Mouse (Mus musculus): ENCODE measurements around the gene 1500011B03Rik. TPM values are rescaled to one million over a fixed set of nuclear protein-coding genes. Genes with fewer than 3 reads are reported as not detected.

The 1500011B03Rik gene
- polyA plus RNA-seq, 1 experiment from 2014 or later = 250 TPM

DNA sequence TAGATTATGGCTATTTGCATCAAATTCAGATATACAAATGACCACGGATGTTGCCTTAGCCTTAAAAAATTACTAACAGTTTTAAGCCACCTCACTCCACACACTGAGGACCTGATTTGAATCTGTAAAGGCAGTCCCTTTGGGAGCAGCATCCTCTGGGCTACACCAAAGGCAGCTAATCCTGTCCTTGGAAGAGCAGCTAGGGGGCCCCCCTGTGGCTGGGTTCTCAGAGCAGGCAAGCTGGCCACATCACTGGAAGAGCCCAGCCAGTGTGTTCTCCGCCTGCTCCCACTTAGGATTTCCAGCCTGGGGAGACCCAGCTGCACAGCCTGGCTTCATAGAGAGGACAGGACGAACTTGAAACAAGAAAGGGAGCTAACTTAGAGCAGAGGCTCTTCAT lies 18.3 kb downstream of the 1500011B03Rik start:
- H3K27me3 ChIP-seq (replicated peaks; ENCODE audit: control insufficient read depth, insufficient read depth, low read length) = no peaks in the 10 kb centered on the region
- H3K9me3 ChIP-seq (ENCODE audit: control insufficient read depth, low read length) = no peaks in the 10 kb centered on the region
- no peak overlapping the region for H3K4me2 ChIP-seq (ENCODE audit: low read length)
- H3K4me1 ChIP-seq (replicated peaks; ENCODE audit: control insufficient read depth, insufficient read depth, low read length) = no peaks in the 10 kb centered on the region; the same call in 1 of the 2 replicates
- no peak overlapping the region for H3K27ac ChIP-seq (ENCODE audit: low read length)
- no peak overlapping the region for H3K4me3 ChIP-seq (replicated peaks; ENCODE audit: low read length)
- no peak for ATAC-seq
- peaks cover 40% of the 10 kb centered on the region for H3K36me3 ChIP-seq (ENCODE audit: control insufficient read depth, insufficient read depth)
- no peak overlapping the region for H3K9ac ChIP-seq (replicated peaks; ENCODE audit: low read depth, low read length)
- WGBS = 29% methylated on average over 3 of the region's 3 CpGs

DNA sequence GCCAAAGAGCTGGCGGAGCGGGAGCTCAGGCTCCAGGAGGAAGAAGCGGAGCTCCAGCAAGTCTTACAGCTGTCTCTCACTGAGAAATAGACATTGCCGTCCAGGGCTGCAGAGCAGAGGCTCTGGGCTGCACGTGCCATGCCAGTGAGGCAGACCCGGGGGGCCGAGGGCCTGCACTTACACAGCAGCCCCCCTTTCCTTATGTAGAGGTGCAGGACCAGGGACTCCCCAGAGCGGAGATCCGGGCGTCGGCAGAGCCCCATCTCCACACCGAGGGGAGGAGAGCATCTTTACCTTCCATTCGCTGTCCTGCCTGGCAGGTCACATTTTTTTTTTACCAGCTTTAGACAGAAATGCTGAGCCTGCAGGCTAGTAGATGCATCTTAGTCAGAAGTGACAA lies 18.9 kb downstream of the 1500011B03Rik start:
- ATAC-seq = no peak
- H3K4me3 ChIP-seq (replicated peaks; ENCODE audit: low read length) = no peak overlapping the region
- H3K27me3 ChIP-seq (replicated peaks; ENCODE audit: control insufficient read depth, insufficient read depth, low read length) = no peaks in the 10 kb centered on the region
- H3K9me3 ChIP-seq (ENCODE audit: control insufficient read depth, low read length) = no peaks in the 10 kb centered on the region
- WGBS = 78% methylated on average over 11 of the region's 13 CpGs
- H3K9ac ChIP-seq (replicated peaks; ENCODE audit: low read depth, low read length) = no peak overlapping the region
- no peaks in the 10 kb centered on the region for H3K4me1 ChIP-seq (replicated peaks; ENCODE audit: control insufficient read depth, insufficient read depth, low read length)
- H3K36me3 ChIP-seq (ENCODE audit: control insufficient read depth, insufficient read depth) = peaks cover 42% of the 10 kb centered on the region
- no peak overlapping the region for H3K4me2 ChIP-seq (ENCODE audit: low read length)
- no peak overlapping the region for H3K27ac ChIP-seq (ENCODE audit: low read length)

DNA sequence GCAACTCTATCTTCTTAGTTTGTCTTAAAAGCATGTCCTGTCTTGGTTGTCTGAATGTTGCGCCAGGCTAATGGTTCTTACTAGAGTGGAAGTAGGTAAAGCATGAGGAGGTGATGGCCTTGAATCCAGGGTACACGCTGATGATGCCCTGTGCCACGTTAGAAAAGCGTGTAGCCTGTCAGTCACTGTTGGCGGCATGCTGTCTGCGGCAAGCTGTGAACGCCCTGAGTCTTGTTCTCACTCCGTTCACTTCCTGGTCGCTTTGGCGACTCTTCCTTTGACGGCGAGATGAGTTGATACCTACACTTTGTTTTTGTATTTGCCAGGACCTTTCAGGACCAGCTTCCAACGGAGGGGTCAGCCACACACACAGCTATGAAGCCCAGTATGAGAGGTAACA lies 20.0 kb downstream of the 1500011B03Rik start:
- no peak for ATAC-seq
- no peaks in the 10 kb centered on the region for H3K4me1 ChIP-seq (replicated peaks; ENCODE audit: control insufficient read depth, insufficient read depth, low read length)
- WGBS = 91% methylated on average over 13 of the region's 13 CpGs

GRCm38 (mm10) chr5:114801841-114802240 lies 21.4 kb downstream of the 1500011B03Rik start:
- WGBS = 82% methylated on average over 6 of the region's 6 CpGs
- no peak overlapping the region for H3K9ac ChIP-seq (replicated peaks; ENCODE audit: low read depth, low read length)
- no peak overlapping the region for H3K4me2 ChIP-seq (ENCODE audit: low read length)
- no peaks in the 10 kb centered on the region for H3K27me3 ChIP-seq (replicated peaks; ENCODE audit: control insufficient read depth, insufficient read depth, low read length)
- H3K27ac ChIP-seq (ENCODE audit: low read length) = no peak overlapping the region
- H3K36me3 ChIP-seq (ENCODE audit: control insufficient read depth, insufficient read depth) = peaks cover 40% of the 10 kb centered on the region
- H3K9me3 ChIP-seq (ENCODE audit: control insufficient read depth, low read length) = no peaks in the 10 kb centered on the region
- no peak for ATAC-seq
- H3K4me3 ChIP-seq (replicated peaks; ENCODE audit: low read length) = no peak overlapping the region
- H3K4me1 ChIP-seq (replicated peaks; ENCODE audit: control insufficient read depth, insufficient read depth, low read length) = peaks cover 3% of the 10 kb centered on the region; the same call in 1 of the 2 replicates

More for the DNA sequence above, 20.0 kb downstream of the 1500011B03Rik start:
- Histone ChIP-seq H3K9ac (replicated peaks; ENCODE audit: low read depth, low read length) (no peak overlapping the region), H3K9me3 (ENCODE audit: control insufficient read depth, low read length) (no peaks in the 10 kb centered on the region), H3K36me3 (ENCODE audit: control insufficient read depth, insufficient read depth) (peaks cover 39% of the 10 kb centered on the region), H3K4me3 (replicated peaks; ENCODE audit: low read length) (no peak overlapping the region), H3K27ac (ENCODE audit: low read length) (no peak overlapping the region), H3K4me2 (ENCODE audit: low read length) (no peak overlapping the region), H3K27me3 (replicated peaks; ENCODE audit: control insufficient read depth, insufficient read depth, low read length) (no peaks in the 10 kb centered on the region)

DNA sequence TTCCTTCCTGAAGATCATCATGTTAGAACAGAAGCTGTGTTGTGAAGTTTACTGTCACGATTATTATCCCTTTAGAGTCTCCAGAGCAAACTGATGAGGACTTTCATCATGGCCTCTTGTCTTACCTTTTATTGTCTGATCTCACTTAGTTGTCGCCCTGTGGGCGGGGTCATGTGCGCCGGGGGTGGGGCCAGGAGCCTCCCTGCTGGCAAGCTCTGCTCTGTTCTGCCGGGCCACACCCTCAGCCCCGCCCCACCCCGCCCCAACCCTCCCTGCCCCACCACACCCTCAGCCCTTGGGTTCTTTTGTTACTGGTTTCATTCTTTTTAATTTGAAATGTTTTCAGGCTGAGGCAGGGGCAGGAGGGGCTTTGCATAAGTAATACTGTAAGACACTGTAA lies 22.2 kb downstream of the 1500011B03Rik start:
- ATAC-seq = no peak
- H3K4me3 ChIP-seq (replicated peaks; ENCODE audit: low read length) = no peak overlapping the region
- H3K9ac ChIP-seq (replicated peaks; ENCODE audit: low read depth, low read length) = no peak overlapping the region
- no peaks in the 10 kb centered on the region for H3K27me3 ChIP-seq (replicated peaks; ENCODE audit: control insufficient read depth, insufficient read depth, low read length)
- no peak overlapping the region for H3K27ac ChIP-seq (ENCODE audit: low read length)
- peaks cover 10% of the 10 kb centered on the region for H3K4me1 ChIP-seq (replicated peaks; ENCODE audit: control insufficient read depth, insufficient read depth, low read length)
- H3K4me2 ChIP-seq (ENCODE audit: low read length) = no peak overlapping the region
- H3K9me3 ChIP-seq (ENCODE audit: control insufficient read depth, low read length) = no peaks in the 10 kb centered on the region
- 14% methylated on average over 8 of the region's 8 CpGs for WGBS
- peaks cover 37% of the 10 kb centered on the region for H3K36me3 ChIP-seq (ENCODE audit: control insufficient read depth, insufficient read depth)

DNA sequence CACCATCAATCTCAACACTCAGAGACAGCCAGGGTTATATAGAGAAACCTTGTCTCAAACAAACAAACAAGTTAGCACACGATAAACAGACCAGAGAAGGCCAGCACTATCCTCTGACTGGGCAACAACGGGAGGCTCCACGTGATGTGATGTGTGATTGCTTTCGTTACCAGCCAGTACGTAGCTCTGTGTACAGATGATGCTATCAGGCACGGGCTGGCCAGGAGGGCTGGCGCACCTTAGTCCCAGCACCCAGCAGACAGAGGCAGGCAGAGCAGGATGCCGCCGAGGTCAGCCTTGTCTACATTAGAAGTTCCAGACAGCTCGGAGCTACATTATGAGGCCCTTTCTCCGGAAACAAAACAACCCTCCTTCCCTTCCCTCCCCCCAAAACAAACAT lies 23.4 kb downstream of the 1500011B03Rik start:
- H3K36me3 ChIP-seq (ENCODE audit: control insufficient read depth, insufficient read depth) = peaks cover 34% of the 10 kb centered on the region

DNA sequence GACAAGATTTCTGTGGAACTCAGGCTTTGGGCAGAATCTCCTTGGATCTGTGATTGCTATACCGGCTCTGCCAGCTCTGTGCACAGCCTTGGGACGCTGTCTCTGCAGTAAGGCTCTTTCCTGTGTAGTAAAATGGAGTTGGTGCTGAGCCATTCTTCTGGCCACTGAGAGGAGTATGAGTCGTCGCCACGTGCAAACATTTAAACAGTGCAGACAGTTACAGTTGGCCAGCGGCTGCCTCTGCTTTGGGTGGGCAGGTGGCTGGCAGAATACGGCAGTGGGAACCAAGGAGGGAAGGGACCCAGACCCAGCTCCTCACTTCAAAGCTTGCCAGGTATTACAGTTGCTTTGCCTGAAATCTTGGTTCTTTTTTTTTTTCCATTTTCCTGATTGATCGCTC lies 26.0 kb downstream of the 1500011B03Rik start:
- no peak overlapping the region for H3K4me2 ChIP-seq (ENCODE audit: low read length)
- no peak overlapping the region for H3K4me3 ChIP-seq (replicated peaks; ENCODE audit: low read length)
- ATAC-seq = no peak
- H3K27me3 ChIP-seq (replicated peaks; ENCODE audit: control insufficient read depth, insufficient read depth, low read length) = no peaks in the 10 kb centered on the region
- H3K9ac ChIP-seq (replicated peaks; ENCODE audit: low read depth, low read length) = no peak overlapping the region
- peaks cover 18% of the 10 kb centered on the region for H3K4me1 ChIP-seq (replicated peaks; ENCODE audit: control insufficient read depth, insufficient read depth, low read length)
- WGBS = 76% methylated on average over 8 of the region's 8 CpGs
- peak overlapping the region; percentile 12; the same call in 1 of the 2 replicates for H3K27ac ChIP-seq (ENCODE audit: low read length)
- H3K9me3 ChIP-seq (ENCODE audit: control insufficient read depth, low read length) = no peaks in the 10 kb centered on the region
- H3K36me3 ChIP-seq (ENCODE audit: control insufficient read depth, insufficient read depth) = peaks cover 24% of the 10 kb centered on the region

More for the DNA sequence above, 23.4 kb downstream of the 1500011B03Rik start:
- H3K4me2 ChIP-seq (ENCODE audit: low read length) = no peak overlapping the region
- no peak for ATAC-seq
- no peaks in the 10 kb centered on the region for H3K9me3 ChIP-seq (ENCODE audit: control insufficient read depth, low read length)
- H3K27ac ChIP-seq (ENCODE audit: low read length) = no peak overlapping the region
- H3K4me1 ChIP-seq (replicated peaks; ENCODE audit: control insufficient read depth, insufficient read depth, low read length) = peaks cover 18% of the 10 kb centered on the region
- H3K4me3 ChIP-seq (replicated peaks; ENCODE audit: low read length) = no peak overlapping the region
- no peaks in the 10 kb centered on the region for H3K27me3 ChIP-seq (replicated peaks; ENCODE audit: control insufficient read depth, insufficient read depth, low read length)
- WGBS = 89% methylated on average over 11 of the region's 11 CpGs
- no peak overlapping the region for H3K9ac ChIP-seq (replicated peaks; ENCODE audit: low read depth, low read length)

- H3K4me1 ChIP-seq (replicated peaks; ENCODE audit: control insufficient read depth, insufficient read depth, low read length) = peaks cover 18% of the 10 kb centered on the region
- H3K4me2 ChIP-seq (ENCODE audit: low read length) = peak overlapping the region; percentile 74
- H3K4me3 ChIP-seq (replicated peaks; ENCODE audit: low read length) = peak overlapping the region; percentile 46
- H3K27me3 ChIP-seq (replicated peaks; ENCODE audit: control insufficient read depth, insufficient read depth, low read length) = no peaks in the 10 kb centered on the region
- H3K36me3 ChIP-seq (ENCODE audit: control insufficient read depth, insufficient read depth) = peaks cover 25% of the 10 kb centered on the region
- ATAC-seq = peak; percentile 79
- 3% methylated on average over 40 of the region's 40 CpGs for WGBS
- peak overlapping the region; percentile 65 for H3K9ac ChIP-seq (replicated peaks; ENCODE audit: low read depth, low read length)
- H3K9me3 ChIP-seq (ENCODE audit: control insufficient read depth, low read length) = no peaks in the 10 kb centered on the region
- H3K27ac ChIP-seq (ENCODE audit: low read length) = peak overlapping the region; percentile 76
Observed at GRCm38 (mm10) chr5:114796299-114797012, 26.8 kb downstream of the 1500011B03Rik start.

DNA sequence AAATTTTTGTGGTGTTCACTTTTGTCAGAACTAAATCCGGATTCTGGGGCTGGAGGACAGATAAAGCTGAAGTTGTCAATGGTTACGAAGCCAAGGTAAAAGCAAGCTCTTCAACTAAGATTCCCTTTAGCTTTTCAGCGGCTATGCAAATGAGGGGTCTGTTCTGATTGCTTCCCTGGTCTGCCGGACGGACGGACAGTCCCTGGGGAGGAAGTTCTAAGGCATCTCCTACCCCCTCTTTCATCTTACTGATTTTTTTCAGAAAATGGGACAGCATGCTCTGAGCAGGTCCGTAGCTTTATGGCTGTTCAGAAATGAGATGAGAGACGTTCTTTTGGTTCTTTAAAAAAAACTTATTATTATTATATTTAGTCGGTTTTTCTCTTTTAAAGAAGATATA lies 27.6 kb downstream of the 1500011B03Rik start:
- H3K27ac ChIP-seq (ENCODE audit: low read length) = no peak overlapping the region
- H3K9ac ChIP-seq (replicated peaks; ENCODE audit: low read depth, low read length) = no peak overlapping the region
- H3K36me3 ChIP-seq (ENCODE audit: control insufficient read depth, insufficient read depth) = peaks cover 24% of the 10 kb centered on the region
- H3K4me1 ChIP-seq (replicated peaks; ENCODE audit: control insufficient read depth, insufficient read depth, low read length) = peaks cover 18% of the 10 kb centered on the region
- no peak for ATAC-seq
- H3K9me3 ChIP-seq (ENCODE audit: control insufficient read depth, low read length) = no peaks in the 10 kb centered on the region
- WGBS = 71% methylated on average over 9 of the region's 9 CpGs
- H3K27me3 ChIP-seq (replicated peaks; ENCODE audit: control insufficient read depth, insufficient read depth, low read length) = no peaks in the 10 kb centered on the region
- no peak overlapping the region for H3K4me2 ChIP-seq (ENCODE audit: low read length)
- H3K4me3 ChIP-seq (replicated peaks; ENCODE audit: low read length) = no peak overlapping the region

All from forebrain, embryonic 16.5 days (tissue).